Mouse (Mus musculus) bone marrow macrophage, adult 2 months (primary cell): ENCODE results near the gene Asb6. TPM values are rescaled to one million over a fixed set of nuclear protein-coding genes. Genes with fewer than 3 reads are reported as not detected.

Experiments
- H3K27ac ChIP-seq: 2 replicates; pipeline ENCODE4 v1.5.1; 2012; ENCODE audit warnings: low read depth, low read length; ENCODE audit not compliant: insufficient read depth
- H3K4me1 ChIP-seq: 2 replicates; pipeline ENCODE4 v1.6.1; 2012; ENCODE audit warnings: low read length; ENCODE audit not compliant: control insufficient read depth, insufficient read depth
- H3K4me3 ChIP-seq: 2 replicates; pipeline ENCODE4 v1.5.1; 2012; ENCODE audit warnings: mild to moderate bottlenecking, low read length, moderate library complexity; ENCODE audit not compliant: insufficient read depth
- CTCF ChIP-seq: IDR thresholded peaks from 2 replicates; pipeline ENCODE4 v1.5.1; 2012; ENCODE audit warnings: low read depth, mild to moderate bottlenecking, low read length, moderate library complexity
- POLR2A ChIP-seq: IDR thresholded peaks from 2 replicates; pipeline ENCODE4 v1.6.1; 2012; ENCODE audit warnings: mild to moderate bottlenecking, low read depth, low read length, borderline replicate concordance
- polyA plus RNA-seq: library from polyadenylated mRNA; stranded (reverse); fragments of >200 nt; gene quantifications from 2 replicates; pipeline ENCODE4 v1.2.4, GENCODE M21; 2012; ENCODE audit not compliant: missing spikeins, insufficient read depth, insufficient read length

Asb6 gene
- polyA plus RNA-seq, 1 experiment, result 19.2 TPM

DNA sequence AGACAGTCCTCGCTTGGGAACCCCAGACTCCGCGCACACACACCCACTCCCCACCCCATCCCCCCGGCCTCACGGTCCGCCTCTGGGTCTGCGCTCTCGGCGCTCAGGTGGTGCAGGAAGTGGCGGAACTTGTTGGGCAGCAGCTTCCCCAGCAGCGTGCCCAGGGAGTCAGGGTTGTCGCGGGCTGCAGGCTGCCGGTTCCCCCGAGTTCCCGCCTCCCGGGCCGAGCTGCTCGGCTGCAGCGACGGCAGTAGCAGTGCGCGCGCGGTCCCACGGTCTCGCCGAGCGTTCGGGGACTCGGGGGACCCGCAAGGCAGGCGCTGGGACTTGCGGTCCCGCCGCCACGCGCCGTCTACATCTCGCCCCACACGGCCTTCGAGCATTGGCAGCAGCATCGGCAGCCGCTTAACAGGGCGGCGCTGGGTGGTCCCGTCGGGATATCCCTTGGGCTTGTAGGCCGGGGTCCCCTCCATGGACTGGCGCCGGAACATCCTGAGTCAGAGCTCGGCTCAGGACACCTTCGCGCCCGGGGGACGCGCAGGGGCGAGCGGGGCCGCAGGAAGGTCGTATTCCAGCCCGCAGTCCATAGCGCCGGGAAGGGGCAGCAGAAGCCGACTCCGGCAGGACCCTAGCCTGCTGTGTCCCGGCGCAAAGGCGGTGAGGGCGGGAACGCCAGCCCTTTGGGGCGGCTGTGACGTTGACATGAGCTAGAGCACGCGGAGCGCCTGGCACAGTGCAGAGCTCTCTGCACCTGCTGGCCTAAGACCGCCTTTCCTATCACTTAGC is 28.9 kb downstream of the Asb6 start:
- no peak overlapping the region for H3K27ac ChIP-seq
- peak overlapping the region; percentile 56 for H3K4me3 ChIP-seq
- TF ChIP-seq CTCF, result no peak
- no peak for TF ChIP-seq POLR2A
- H3K4me1 ChIP-seq, result peaks cover 17% of the 10 kb centered on the region

GRCm38 (mm10) chr2:30800671-30801066 is 29.5 kb downstream of the Asb6 start:
- no peak overlapping the region for H3K27ac ChIP-seq
- 0 out of 2 replicates have a peak overlapping the region, but pooled peaks have one; percentile 56 for H3K4me3 ChIP-seq
- TF ChIP-seq CTCF (no peak), POLR2A (no peak)
- H3K4me1 ChIP-seq, result peaks cover 11% of the 10 kb centered on the region

- no peak for TF ChIP-seq CTCF
- TF ChIP-seq POLR2A, result no peak
- H3K4me3 ChIP-seq, result no peak overlapping the region
- H3K4me1 ChIP-seq, result peaks cover 6% of the 10 kb centered on the region; the same call in 1 of the 2 replicates
- H3K27ac ChIP-seq, result no peak overlapping the region
Observed at GRCm38 (mm10) chr2:30799456-30799855, 30.7 kb downstream of the Asb6 start.

- H3K4me3 ChIP-seq, result peak overlapping the region; percentile 48
- peaks cover 3% of the 10 kb centered on the region for H3K4me1 ChIP-seq
Observed at GRCm38 (mm10) chr2:30796382-30796781, 33.8 kb downstream of the Asb6 start.

GRCm38 (mm10) chr2:30795889-30796275 is 34.3 kb downstream of the Asb6 start:
- Histone ChIP-seq H3K4me1 (peaks cover 2% of the 10 kb centered on the region), H3K4me3 (no peak overlapping the region), H3K27ac (no peak overlapping the region)
- TF ChIP-seq POLR2A (no peak), CTCF (no peak; the same call in 1 of the 2 replicates)

More at GRCm38 (mm10) chr2:30796382-30796781, 33.8 kb downstream of the Asb6 start:
- TF ChIP-seq POLR2A (no peak), CTCF (no peak)
- H3K27ac ChIP-seq, result no peak overlapping the region

DNA sequence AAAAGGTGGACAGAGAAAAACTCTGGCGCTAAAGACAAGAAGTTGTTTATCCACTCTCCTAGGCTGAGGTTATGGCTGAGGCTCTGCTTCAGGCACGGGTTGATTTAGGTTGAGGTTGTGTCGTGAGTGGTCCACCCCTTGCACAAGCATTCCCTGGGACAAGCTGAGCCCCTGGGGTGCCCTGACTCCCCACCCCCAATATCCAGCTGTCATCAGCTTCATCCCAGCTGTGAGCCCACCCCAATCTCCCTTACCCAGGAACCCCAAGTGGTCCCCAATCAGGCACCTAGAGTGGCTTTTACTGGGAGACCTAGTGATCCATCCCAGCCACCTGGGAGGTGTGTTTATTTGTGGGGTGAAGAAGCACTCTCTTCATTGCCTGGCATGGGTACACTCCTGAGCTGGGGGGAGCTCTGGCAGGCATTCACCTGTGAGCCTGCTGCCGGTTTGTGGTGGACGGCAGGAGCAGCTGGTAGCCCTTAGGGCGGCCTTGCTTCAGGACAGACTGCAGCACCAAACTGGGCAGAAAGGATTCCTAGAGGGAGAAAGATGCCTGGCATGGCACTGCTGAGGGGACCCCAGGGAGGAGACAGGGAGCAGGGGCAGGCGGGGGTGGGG is 34.8 kb downstream of the Asb6 start:
- no peak overlapping the region for H3K27ac ChIP-seq
- TF ChIP-seq CTCF (no peak), POLR2A (no peak)
- peaks cover 2% of the 10 kb centered on the region for H3K4me1 ChIP-seq
- peak overlapping the region; percentile 52 for H3K4me3 ChIP-seq

DNA sequence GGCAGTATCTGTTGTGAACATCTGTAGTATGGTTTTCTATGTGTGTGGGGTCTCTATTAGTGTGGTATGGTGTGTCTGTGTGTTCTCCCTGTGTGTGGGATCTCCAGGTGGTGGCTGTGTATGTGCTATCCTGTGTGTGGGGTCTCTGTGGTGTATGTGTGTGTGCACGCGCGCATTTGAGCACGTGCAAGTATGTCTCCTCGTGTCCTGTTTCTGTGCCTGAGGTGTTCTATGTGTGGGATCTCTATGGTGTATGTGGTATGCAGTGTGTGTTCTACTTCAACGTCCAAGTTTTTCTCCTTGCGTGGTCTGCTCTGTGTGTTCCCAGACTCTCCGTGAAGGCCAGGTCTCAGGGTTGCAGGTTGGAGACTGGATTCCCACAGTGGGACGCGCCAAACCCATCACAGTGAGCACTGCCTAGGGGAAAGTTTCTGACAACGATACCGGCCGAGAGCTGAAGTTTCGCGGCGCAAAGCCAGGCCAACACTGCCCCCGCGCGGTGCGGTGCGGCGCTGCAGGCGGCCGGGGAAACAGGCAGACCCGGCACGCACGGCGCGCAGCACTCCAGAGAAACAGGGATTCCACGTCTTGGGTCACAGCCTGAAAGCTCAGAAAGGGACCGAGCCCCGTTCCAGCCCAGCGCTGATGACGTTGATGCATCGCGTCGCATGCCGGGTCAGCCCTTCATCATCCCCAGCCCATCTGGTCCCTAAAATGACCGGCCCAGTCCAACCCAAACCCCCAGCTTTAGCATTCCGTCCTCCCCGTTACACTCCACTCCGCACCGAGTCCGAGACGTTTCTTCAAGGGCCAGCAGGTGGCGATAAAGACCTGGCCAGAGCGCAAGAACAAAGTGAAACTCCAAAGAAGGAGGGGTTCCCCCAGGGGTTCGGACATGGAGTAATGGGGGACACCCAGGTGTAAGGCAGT is 35.7 kb downstream of the Asb6 start:
- no peak for TF ChIP-seq POLR2A
- peak; percentile 47 for TF ChIP-seq CTCF
- Histone ChIP-seq H3K4me3 (peak overlapping the region; percentile 52), H3K27ac (no peak overlapping the region), H3K4me1 (peaks cover 2% of the 10 kb centered on the region)

DNA sequence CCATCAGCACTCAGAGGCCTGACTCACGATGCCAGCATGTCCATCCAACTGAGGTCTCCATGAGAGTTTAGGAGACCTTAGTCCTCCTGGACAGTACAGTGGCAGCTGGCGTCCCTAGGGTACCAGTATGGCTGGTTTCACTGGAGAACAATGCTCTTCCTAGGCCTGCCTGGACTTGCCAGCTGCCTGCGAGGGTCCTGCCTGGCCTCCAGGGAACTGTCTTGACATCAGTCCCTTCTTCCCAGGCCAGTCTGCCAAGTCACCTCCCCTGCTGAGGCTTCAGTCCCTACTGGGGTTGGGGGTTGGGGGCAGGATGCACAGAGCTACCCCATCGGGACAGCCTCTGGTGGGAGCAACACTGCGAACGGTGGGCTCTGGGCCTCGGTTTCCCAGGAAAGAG is 38.1 kb downstream of the Asb6 start:
- no peak overlapping the region for H3K27ac ChIP-seq
- no peak overlapping the region for H3K4me3 ChIP-seq
- peaks cover 2% of the 10 kb centered on the region for H3K4me1 ChIP-seq
- TF ChIP-seq POLR2A (no peak), CTCF (no peak)

DNA sequence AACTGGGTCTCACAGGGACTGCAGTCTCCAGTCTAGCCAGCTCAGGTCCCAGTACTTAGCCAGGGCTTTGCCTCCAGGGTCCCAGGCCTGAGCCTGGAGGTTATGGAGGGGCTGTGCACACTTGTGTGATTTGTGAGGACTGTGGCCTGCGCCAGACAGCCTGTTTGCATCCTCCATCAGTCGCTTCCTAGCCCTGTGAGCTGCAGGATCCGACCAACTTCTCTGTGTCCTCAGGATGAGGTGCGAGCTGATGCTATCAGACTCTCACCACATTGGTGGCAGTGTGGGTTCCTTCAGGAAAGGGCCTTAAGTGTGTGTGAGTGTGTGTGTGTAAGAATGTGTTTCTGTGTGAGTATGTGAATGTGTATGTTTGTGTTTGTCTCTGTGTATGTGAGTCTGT is 42.7 kb downstream of the Asb6 start:
- TF ChIP-seq POLR2A, result no peak
- TF ChIP-seq CTCF, result no peak
- Histone ChIP-seq H3K4me1 (peaks cover 8% of the 10 kb centered on the region), H3K4me3 (no peak overlapping the region), H3K27ac (no peak overlapping the region)
